Mouse (Mus musculus) cerebellum, adult 9-10 months (tissue): ENCODE data around the gene P2rx1.

Experiments
- DNase-seq: peaks from one replicate; pipeline ENCODE4 v3.0.0; 2022

Gene P2rx1

GRCm38 (mm10) chr11:72989044-72989443, 9.9 kb upstream of the P2rx1 start:
- DNase-seq, result no peak

GRCm38 (mm10) chr11:72990688-72991087, 8.2 kb upstream of the P2rx1 start:
- no peak for DNase-seq

- no peak for DNase-seq
Observed at GRCm38 (mm10) chr11:72991961-72992360, 6.9 kb upstream of the P2rx1 start.

- no peak for DNase-seq
Observed at GRCm38 (mm10) chr11:72996346-72996745, 2.6 kb upstream of the P2rx1 start.

GRCm38 (mm10) chr11:72996781-72997180, 2.1 kb upstream of the P2rx1 start:
- no peak for DNase-seq

GRCm38 (mm10) chr11:72997529-72998326, 1.2 kb upstream of the P2rx1 start:
- DNase-seq, result no peak

GRCm38 (mm10) chr11:73001029-73001428, 2.1 kb downstream of the P2rx1 start:
- peak; percentile 43 for DNase-seq

GRCm38 (mm10) chr11:73006377-73006776, 7.5 kb downstream of the P2rx1 start:
- DNase-seq, result peak; percentile 85

GRCm38 (mm10) chr11:73007113-73007512, 8.2 kb downstream of the P2rx1 start:
- peak; percentile 27 for DNase-seq

- DNase-seq, result peak; percentile 53
Observed at GRCm38 (mm10) chr11:73007698-73008481, 9.0 kb downstream of the P2rx1 start.

- DNase-seq, result no peak
Observed at GRCm38 (mm10) chr11:73008826-73009225, 9.9 kb downstream of the P2rx1 start.

- DNase-seq, result peak; percentile 84
Observed at GRCm38 (mm10) chr11:73009531-73010274, 10.8 kb downstream of the P2rx1 start.

GRCm38 (mm10) chr11:73013981-73014380, 15.1 kb downstream of the P2rx1 start:
- DNase-seq, result peak; percentile 65

- peak; percentile 84 for DNase-seq
Observed at GRCm38 (mm10) chr11:73014831-73015344, 16.0 kb downstream of the P2rx1 start.

- DNase-seq, result peak; percentile 82
Observed at GRCm38 (mm10) chr11:73015391-73016102, 16.6 kb downstream of the P2rx1 start.

- no peak for DNase-seq
Observed at GRCm38 (mm10) chr11:73016103-73016420, 17.2 kb downstream of the P2rx1 start.

- peak; percentile 97 for DNase-seq
Observed at GRCm38 (mm10) chr11:73018471-73019146, 19.7 kb downstream of the P2rx1 start, which contains the start of gene Camkk1. Gene Camkk1 (plus strand): TSS chr11:73019008.

GRCm38 (mm10) chr11:73019147-73019795, 20.4 kb downstream of the P2rx1 start:
- peak; percentile 74 for DNase-seq

- peak; percentile 65 for DNase-seq
Observed at GRCm38 (mm10) chr11:73020953-73021800, 22.3 kb downstream of the P2rx1 start.

- peak; percentile 86 for DNase-seq
Observed at GRCm38 (mm10) chr11:73023099-73023498, 24.2 kb downstream of the P2rx1 start.
